ENCODE assay signal across 28 mouse cellular contexts in genomic region chr11:79522944-79523343, GRCm38 (mm10). TPM values are rescaled to one million over a fixed set of nuclear protein-coding genes. Genes with fewer than 3 reads are reported as not detected.
A peak's percentile ranks its signal among the peaks of the same experiment; 100 is the strongest.
DNase-seq lines count a peak whose midpoint lies in the region; ATAC-seq and TF ChIP-seq lines count a peak whose summit lies in the region.
"Had no signal": no experiment of that assay in that cellular context is flagged by ENCODE, and none has a peak within 500 bp of the region (broad histone marks: within the 10 kb centered on the region; RNA-seq: fewer than 3 reads in every experiment).

No protein-coding gene starts in this region.

- peak overlapping the region; percentile 66 for H3K4me3 ChIP-seq in spleen, adult 2 months (ENCODE audit: extremely low read depth, insufficient read depth, insufficient read length)
- peak overlapping the region; percentile 57 for H3K4me3 ChIP-seq in bone marrow, adult 2 months (replicated peaks; ENCODE audit: control insufficient read depth, low read depth, low read length)
- 0 out of 2 replicates have a peak overlapping the region, but pooled peaks have one; percentile 14 for H3K4me3 ChIP-seq in liver, embryonic 15.5 days (replicated peaks)
- no peak overlapping the region for H3K4me3 ChIP-seq in heart, adult 2 months
- H3K4me3 ChIP-seq: forebrain, embryonic 13.5 days; heart, embryonic 12.5 days; limb, embryonic 13.5 days; neural tube, embryonic 15.5 days had no signal

- no peaks in the 10 kb centered on the region for H3K79me2 ChIP-seq in heart, adult 2 months (replicated peaks; ENCODE audit: control insufficient read depth, insufficient read depth, low read length)

- no peak overlapping the region for H3K9ac ChIP-seq in liver, embryonic 15.5 days
- no peak overlapping the region for H3K9ac ChIP-seq in heart, adult 2 months (ENCODE audit: low read depth, low read length)
- H3K9ac ChIP-seq: forebrain, embryonic 13.5 days; heart, embryonic 12.5 days; limb, embryonic 13.5 days; lung, embryonic 14.5 days; neural tube, embryonic 15.5 days had no signal

- intact Hi-C loops in heart, adult 2 months (cut with DNase I), result no loop called here

- H3K36me3 ChIP-seq in spleen, adult 2 months (ENCODE audit: control insufficient read depth, insufficient read depth, low read length), result peaks cover 1% of the 10 kb centered on the region
- H3K36me3 ChIP-seq in liver, embryonic 15.5 days (replicated peaks), result no peaks in the 10 kb centered on the region
- H3K36me3 ChIP-seq in heart, adult 2 months (ENCODE audit: control insufficient read depth, insufficient read depth, low read length), result no peaks in the 10 kb centered on the region

- no peak for ATAC-seq in liver, embryonic 15.5 days (ENCODE audit: insufficient read depth)
- ATAC-seq: forebrain, embryonic 13.5 days; Patski had no signal

- TF ChIP-seq POLR2A in spleen, adult 2 months (IDR thresholded peaks at IDR 0.05; ENCODE audit: low read depth, low read length), result no peak
- TF ChIP-seq POLR2A in bone marrow, adult 2 months (IDR thresholded peaks at IDR 0.05; ENCODE audit: borderline replicate concordance, control insufficient read depth, low read depth, low read length), result no peak
- TF ChIP-seq POLR2A in heart, adult 2 months (IDR thresholded peaks at IDR 0.05; ENCODE audit: insufficient read depth, low read depth, low read length), result no peak

- H3K4me1 ChIP-seq in spleen, adult 2 months (ENCODE audit: control insufficient read depth, insufficient read depth, insufficient read length), result peaks cover 13% of the 10 kb centered on the region; the same call in 1 of the 2 replicates
- peaks cover 9% of the 10 kb centered on the region; the same call in 1 of the 2 replicates for H3K4me1 ChIP-seq in bone marrow, adult 2 months (ENCODE audit: control insufficient read depth, insufficient read depth, low read length)
- peaks cover 28% of the 10 kb centered on the region for H3K4me1 ChIP-seq in liver, embryonic 15.5 days (replicated peaks)
- peaks cover 4% of the 10 kb centered on the region for H3K4me1 ChIP-seq in heart, adult 2 months (ENCODE audit: control insufficient read depth, insufficient read depth, low read length)
- H3K4me1 ChIP-seq: forebrain, embryonic 13.5 days; limb, embryonic 13.5 days; neural tube, embryonic 15.5 days had no signal

- no peaks in the 10 kb centered on the region for H3K9me3 ChIP-seq in liver, embryonic 15.5 days (replicated peaks)
- H3K9me3 ChIP-seq: forebrain, embryonic 13.5 days; heart, embryonic 12.5 days; limb, embryonic 13.5 days; neural tube, embryonic 15.5 days had no signal

- no peak for TF ChIP-seq EP300 in heart, adult 2 months (IDR thresholded peaks at IDR 0.05; ENCODE audit: insufficient read depth, low read depth, low read length)

- H3K4me2 ChIP-seq in liver, embryonic 15.5 days, result no peak overlapping the region; the same call in 1 of the 2 replicates
- H3K4me2 ChIP-seq: forebrain, embryonic 13.5 days; heart, embryonic 12.5 days; limb, embryonic 13.5 days; lung, embryonic 14.5 days; neural tube, embryonic 15.5 days had no signal

- WGBS in spleen, adult 2 months, result 22% methylated on average over 1 of the region's 1 CpGs
- WGBS in bone marrow, adult 2 months, result 6% methylated on average over 1 of the region's 1 CpGs
- 11% methylated on average over 1 of the region's 1 CpGs for WGBS in liver, embryonic 15.5 days (ENCODE audit: insufficient replicate concordance)
- WGBS in heart, adult 2 months, result 85% methylated on average over 1 of the region's 1 CpGs

- no peak for TF ChIP-seq CTCF in spleen, adult 2 months (IDR thresholded peaks at IDR 0.05; ENCODE audit: extremely low read depth, insufficient read depth, insufficient read length, insufficient replicate concordance)
- no peak for TF ChIP-seq CTCF in bone marrow, adult 2 months (IDR thresholded peaks at IDR 0.05; ENCODE audit: control insufficient read depth, insufficient read depth, low read length)
- TF ChIP-seq CTCF in heart, adult 2 months (IDR thresholded peaks at IDR 0.05), result no peak

- H3K27me3 ChIP-seq in spleen, adult 2 months (ENCODE audit: control insufficient read depth, insufficient read depth, low read length), result no peaks in the 10 kb centered on the region
- H3K27me3 ChIP-seq in liver, embryonic 15.5 days, result no peaks in the 10 kb centered on the region
- H3K27me3 ChIP-seq in heart, adult 2 months (ENCODE audit: control insufficient read depth, insufficient read depth, low read length), result no peaks in the 10 kb centered on the region
- H3K27me3 ChIP-seq: forebrain, embryonic 13.5 days; heart, embryonic 12.5 days; limb, embryonic 13.5 days; neural tube, embryonic 15.5 days; Patski had no signal

- H3K27ac ChIP-seq in spleen, adult 2 months (ENCODE audit: insufficient read depth, low read length), result peak overlapping the region; percentile 53; the same call in 1 of the 2 replicates
- no peak overlapping the region; the same call in 1 of the 2 replicates for H3K27ac ChIP-seq in bone marrow, adult 2 months (ENCODE audit: control insufficient read depth, insufficient read depth, low read depth, low read length, poor library complexity)
- no peak overlapping the region for H3K27ac ChIP-seq in liver, embryonic 15.5 days (replicated peaks)
- no peak overlapping the region for H3K27ac ChIP-seq in heart, adult 2 months
- H3K27ac ChIP-seq: forebrain, embryonic 13.5 days; kidney, postnatal 0 days; limb, embryonic 13.5 days; neural tube, embryonic 15.5 days had no signal

- DNase-seq in spleen, adult 2 months (ENCODE audit: low read depth in 1 of 2, low spot score in 2 of 2), result no peak
- no peak for DNase-seq in spleen, postnatal 10 days (ENCODE audit: low spot score in 2 of 2)
- no peak for DNase-seq in embryo, embryonic 9.5 days (ENCODE audit: extremely low spot score)
- DNase-seq in Muller cell, postnatal 12 days (ENCODE audit: inconsistent ontology term), result no peak
- no peak for DNase-seq in heart, adult 2 months
- DNase-seq: adrenal gland, adult 2 months; cerebellum, adult 8-10 months; cerebellum, postnatal 36 days; embryo, embryonic 11 days; heart, postnatal 14 days; kidney, adult 2 months; layer of hippocampus, adult 9-11 months; lung, embryonic 14.5 days; right cerebral cortex, adult 18-20 months; right cerebral cortex, postnatal 4 days had no signal

RNA-seq across cellular contexts. Expression of gene Evi2b, which starts 0.6 kb away (rescaled TPM):
- polyA plus RNA-seq in spleen, adult 2 months (2012; rRNA removed), result 56.7 and 57.3 TPM in 2 replicates
- polyA plus RNA-seq in bone marrow, adult 2 months (2011; ENCODE audit: insufficient read depth, insufficient read length, low replicate concordance, missing spikeins), result 28.7 and 78.8 TPM in 2 replicates
- 4.8 and 5.2 TPM in 2 replicates for polyA plus RNA-seq in liver, embryonic 15.5 days (2015; fragmentation: Nextera tagmentation; extraction: Ambion mirVana)
- total RNA-seq in heart, adult 2 months (2021), result 1 to 10 TPM in 1 of 2 experiments, under 1 TPM in 1; 0.43 to 1.0 TPM
- 3.8 and 4.2 TPM in 2 replicates for polyA plus RNA-seq in heart, adult 2 months (2012; rRNA removed)
- polyA plus RNA-seq: forebrain, embryonic 13.5 days; heart, embryonic 12.5 days had no signal

RNA-seq across cellular contexts. Expression of gene Evi2, which starts 7.4 kb away (rescaled TPM):
- polyA plus RNA-seq in spleen, adult 2 months (2012; rRNA removed), result 12.2 and 13.9 TPM in 2 replicates
- polyA plus RNA-seq in bone marrow, adult 2 months (2011; ENCODE audit: insufficient read depth, insufficient read length, low replicate concordance, missing spikeins), result 3.6 and 12.0 TPM in 2 replicates
- polyA plus RNA-seq in liver, embryonic 15.5 days (2015; fragmentation: Nextera tagmentation; extraction: Ambion mirVana), result 0.75 and 0.82 TPM in 2 replicates
- under 1 TPM; 0.14 to 0.16 TPM for total RNA-seq in heart, adult 2 months (2021)
- polyA plus RNA-seq in heart, adult 2 months (2012; rRNA removed), result 0.29 and 0.35 TPM in 2 replicates
- total RNA-seq: gastrocnemius, adult 18-20 months; left cerebral cortex, adult 18-20 months; left cerebral cortex, postnatal 25 days; midbrain, postnatal 0 days had no signal
- polyA plus RNA-seq: Patski had no signal

RNA-seq across cellular contexts. Expression of gene Evi2a, which starts 7.5 kb away (rescaled TPM):
- 22.0 and 25.1 TPM in 2 replicates for polyA plus RNA-seq in spleen, adult 2 months (2012; rRNA removed)
- polyA plus RNA-seq in bone marrow, adult 2 months (2011; ENCODE audit: insufficient read depth, insufficient read length, low replicate concordance, missing spikeins), result 5.4 and 13.1 TPM in 2 replicates
- polyA plus RNA-seq in liver, embryonic 15.5 days (2015; fragmentation: Nextera tagmentation; extraction: Ambion mirVana), result 5.9 and 6.3 TPM in 2 replicates
- total RNA-seq in heart, adult 2 months (2021), result 1 to 10 TPM; 1.9 to 2.0 TPM
- polyA plus RNA-seq in heart, adult 2 months (2012; rRNA removed), result 3.8 and 4.2 TPM in 2 replicates

RNA-seq across cellular contexts. Expression of gene Omg, which starts 19.1 kb away (rescaled TPM):
- polyA plus RNA-seq in spleen, adult 2 months (2012; rRNA removed), result not detected in 2 replicates
- 0.43 and 1.6 TPM in 2 replicates for polyA plus RNA-seq in bone marrow, adult 2 months (2011; ENCODE audit: insufficient read depth, insufficient read length, low replicate concordance, missing spikeins)
- not detected in 2 replicates for polyA plus RNA-seq in liver, embryonic 15.5 days (2015; fragmentation: Nextera tagmentation; extraction: Ambion mirVana)
- not detected for total RNA-seq in heart, adult 2 months (2021)
- 0.06 TPM in 1 of 2 replicates, not detected in the other for polyA plus RNA-seq in heart, adult 2 months (2012; rRNA removed)
- total RNA-seq: gastrocnemius, adult 18-20 months; gastrocnemius, postnatal 4 days; heart, postnatal 14 days had no signal
- polyA plus RNA-seq: Patski had no signal
